Mouse (Mus musculus) bone marrow, adult 2 months (tissue): Measurements from ENCODE around the gene Cdk5rap2. TPM values are rescaled to one million over a fixed set of nuclear protein-coding genes. Genes with fewer than 3 reads are reported as not detected.

Experiments used
- H3K27ac ChIP-seq: fragments of 200-500 bp; 2 replicates; pipeline ENCODE4 v1.5.1; 2012; ENCODE audit warnings: low read depth, mild to moderate bottlenecking, control low read depth, inconsistent platforms, low read length; ENCODE audit not compliant: control insufficient read depth, poor library complexity, insufficient read depth
- H3K4me1 ChIP-seq: fragments of 200-500 bp; 2 replicates; pipeline ENCODE4 v1.6.1; 2011; ENCODE audit warnings: low read length; ENCODE audit not compliant: control insufficient read depth, insufficient read depth
- H3K4me3 ChIP-seq: fragments of 200-500 bp; replicated peaks from 2 replicates; pipeline ENCODE3; 2011; ENCODE audit warnings: mild to moderate bottlenecking, low read depth, low read length, control low read depth; ENCODE audit not compliant: control insufficient read depth
- CTCF ChIP-seq: fragments of 200-500 bp; IDR thresholded peaks from 2 replicates; pipeline ENCODE4 v1.5.1; 2011; ENCODE audit warnings: low read length, control low read depth; ENCODE audit not compliant: control insufficient read depth, insufficient read depth
- POLR2A ChIP-seq: fragments of 200-500 bp; IDR thresholded peaks from 2 replicates; pipeline ENCODE4 v1.6.1; 2011; ENCODE audit warnings: low read depth, mild to moderate bottlenecking, control low read depth, low read length, borderline replicate concordance; ENCODE audit not compliant: control insufficient read depth
- WGBS: fragments of 180-500 bp; shearing (Covaris S2); methylation state at CpG from one replicate; pipeline ENCODE4 v1.1.7; 2018; 5-methylcytosine and 5-hydroxymethylcytosine counted together
- polyA plus RNA-seq: library from polyadenylated mRNA; stranded (reverse); fragments of >200 nt; gene quantifications from 2 replicates; pipeline ENCODE4 v1.2.4, GENCODE M21; 2011; ENCODE audit warnings: low replicate concordance; ENCODE audit not compliant: missing spikeins, insufficient read depth, insufficient read length

The Cdk5rap2 gene
- polyA plus RNA-seq, 1 experiment = 13.3 TPM

- TF ChIP-seq CTCF (no peak), POLR2A (no peak)
- 88% methylated on average over 9 of the region's 9 CpGs for WGBS
- H3K4me3 ChIP-seq = no peak overlapping the region
These were observed 8.0 kb downstream of the Cdk5rap2 start for GRCm38 (mm10) chr4:70402109-70402819.

GRCm38 (mm10) chr4:70399476-70399875 lies 10.8 kb downstream of the Cdk5rap2 start:
- WGBS = 70% methylated on average over 5 of the region's 5 CpGs
- H3K27ac ChIP-seq = no peak overlapping the region
- H3K4me3 ChIP-seq = no peak overlapping the region
- TF ChIP-seq CTCF = no peak
- H3K4me1 ChIP-seq = no peaks in the 10 kb centered on the region

More at GRCm38 (mm10) chr4:70402109-70402819, 8.0 kb downstream of the Cdk5rap2 start:
- Histone ChIP-seq H3K27ac (no peak overlapping the region), H3K4me1 (no peaks in the 10 kb centered on the region)

DNA sequence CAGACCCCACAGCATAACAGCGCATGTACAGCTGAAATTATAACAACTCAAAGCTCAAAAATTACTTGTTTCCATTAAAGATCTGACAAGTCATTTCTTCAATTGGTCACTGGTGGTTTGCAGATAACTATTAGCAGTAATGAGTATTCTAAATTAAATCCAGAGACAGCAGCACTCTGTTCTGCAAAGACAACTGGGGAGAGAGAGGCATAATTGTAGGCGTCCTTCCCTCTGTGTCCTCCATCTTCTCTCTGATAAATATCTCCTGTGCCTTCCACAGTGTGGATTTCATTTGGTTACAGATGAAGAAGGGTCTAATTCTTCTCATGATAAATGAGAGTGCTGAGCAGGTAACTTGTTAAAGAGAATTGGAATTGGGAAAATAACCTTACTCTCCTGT lies 11.2 kb downstream of the Cdk5rap2 start:
- no peak for TF ChIP-seq POLR2A
- no peak for TF ChIP-seq CTCF
- WGBS = 94% methylated on average over 2 of the region's 2 CpGs
- H3K27ac ChIP-seq = no peak overlapping the region
- H3K4me3 ChIP-seq = no peak overlapping the region
- no peaks in the 10 kb centered on the region for H3K4me1 ChIP-seq

DNA sequence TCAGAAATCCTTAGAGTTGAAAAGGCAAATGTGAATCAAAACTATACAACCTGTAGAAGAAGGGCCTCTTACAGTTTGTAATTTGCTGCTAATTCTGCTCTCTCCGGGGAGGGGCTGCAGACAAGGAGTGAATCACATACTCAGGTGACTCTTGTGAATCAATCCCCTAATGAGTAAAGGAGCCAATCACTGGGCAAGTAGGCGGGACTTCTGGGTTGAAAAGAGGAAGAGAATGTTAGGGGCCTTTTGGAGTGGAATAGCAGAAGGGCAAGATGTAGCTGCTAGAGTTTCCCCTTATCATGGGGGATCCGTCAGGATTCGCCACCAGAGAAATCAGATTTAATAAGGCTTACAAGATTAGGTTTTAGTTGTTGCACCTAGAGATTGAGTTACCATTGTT lies 12.2 kb downstream of the Cdk5rap2 start:
- Histone ChIP-seq H3K27ac (no peak overlapping the region), H3K4me1 (no peaks in the 10 kb centered on the region), H3K4me3 (no peak overlapping the region)
- TF ChIP-seq CTCF = no peak
- TF ChIP-seq POLR2A = no peak
- WGBS = 78% methylated on average over 4 of the region's 4 CpGs

DNA sequence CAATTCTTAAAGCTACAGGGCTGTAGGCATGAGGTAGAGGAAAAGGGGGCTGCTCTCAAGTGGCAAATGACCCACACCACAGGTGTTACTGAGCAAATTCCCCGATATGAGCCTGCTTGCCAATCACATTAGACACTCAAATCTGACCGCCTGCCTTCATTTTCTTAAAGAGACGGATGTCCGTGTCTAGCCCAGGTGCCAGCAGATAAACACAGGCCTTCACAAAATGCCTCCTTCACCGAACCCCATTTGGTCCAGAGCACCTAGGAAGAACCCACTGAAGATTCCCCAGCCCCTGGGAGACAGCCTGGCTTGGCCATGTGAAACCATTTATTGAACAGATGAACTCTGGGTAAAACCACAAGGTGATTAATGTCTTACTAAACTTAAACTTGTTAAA lies 13.5 kb downstream of the Cdk5rap2 start:
- Histone ChIP-seq H3K4me1 (no peaks in the 10 kb centered on the region), H3K27ac (no peak overlapping the region), H3K4me3 (no peak overlapping the region)
- WGBS = 93% methylated on average over 5 of the region's 5 CpGs
- TF ChIP-seq POLR2A (no peak), CTCF (no peak)

GRCm38 (mm10) chr4:70394736-70395135 lies 15.5 kb downstream of the Cdk5rap2 start:
- TF ChIP-seq CTCF = no peak
- no peak for TF ChIP-seq POLR2A
- Histone ChIP-seq H3K4me1 (no peaks in the 10 kb centered on the region; the same call in 1 of the 2 replicates), H3K27ac (no peak overlapping the region), H3K4me3 (no peak overlapping the region)
- WGBS = 92% methylated on average over 2 of the region's 2 CpGs

- TF ChIP-seq POLR2A = no peak
- no peak for TF ChIP-seq CTCF
- WGBS = 91% methylated on average over 11 of the region's 11 CpGs
- no peaks in the 10 kb centered on the region; the same call in 1 of the 2 replicates for H3K4me1 ChIP-seq
- H3K4me3 ChIP-seq = no peak overlapping the region
- H3K27ac ChIP-seq = no peak overlapping the region
These were observed 18.4 kb downstream of the Cdk5rap2 start for GRCm38 (mm10) chr4:70391760-70392372.

DNA sequence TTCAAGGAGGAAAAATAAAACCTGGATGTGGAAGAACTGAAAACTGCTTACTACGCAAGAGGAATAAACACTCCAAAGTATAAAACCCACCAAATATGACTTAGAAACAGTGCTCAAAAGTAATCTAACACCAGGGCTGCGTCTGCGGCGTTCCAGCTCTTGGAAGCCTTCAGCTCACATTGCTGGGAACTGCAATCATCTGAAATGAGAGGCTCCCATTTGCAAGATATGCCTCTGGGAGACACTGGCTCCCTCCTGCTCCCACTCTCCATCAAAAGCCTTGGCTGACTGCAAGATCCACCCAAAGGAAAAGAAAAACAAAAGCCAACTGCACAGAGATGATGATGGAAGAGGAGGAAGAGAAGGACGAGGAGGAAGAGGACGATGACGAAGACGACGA lies 19.2 kb downstream of the Cdk5rap2 start:
- Histone ChIP-seq H3K4me3 (no peak overlapping the region), H3K4me1 (no peaks in the 10 kb centered on the region; the same call in 1 of the 2 replicates), H3K27ac (no peak overlapping the region)
- WGBS = 92% methylated on average over 9 of the region's 9 CpGs
- TF ChIP-seq POLR2A (no peak), CTCF (no peak)

- no peak for TF ChIP-seq CTCF
- no peak for TF ChIP-seq POLR2A
- Histone ChIP-seq H3K4me1 (no peaks in the 10 kb centered on the region; the same call in 1 of the 2 replicates), H3K4me3 (no peak overlapping the region), H3K27ac (no peak overlapping the region)
- 89% methylated on average over 5 of the region's 5 CpGs for WGBS
These were observed 24.0 kb downstream of the Cdk5rap2 start for GRCm38 (mm10) chr4:70386206-70386605.
